Mouse (Mus musculus) Patski (cell line): ENCODE data around the gene Hspa13. TPM values are rescaled to one million over a fixed set of nuclear protein-coding genes. Genes with fewer than 3 reads are reported as not detected.

Experiments used
- ATAC-seq: fragments of 100-300 bp; one replicate; pipeline ENCODE4 v1.8.0; 2021
- CTCF ChIA-PET: fragments of 350-600 bp; sonication (Branson Sonifier 250); formaldehyde crosslinking; loops from one replicate; lab custom pipeline; 2022; ENCODE audit warnings: inconsistent platforms; lab: Charles Lee
- POLR2A ChIA-PET: fragments of 350-600 bp; sonication (Branson Sonifier 250); formaldehyde crosslinking; loops from one replicate; lab custom pipeline; 2022; ENCODE audit warnings: antibody characterized with exemption, inconsistent platforms; lab: Charles Lee
- DNase-seq: peaks from one replicate; pipeline ENCODE4 v3.0.0-alpha.2; 2011; ENCODE audit warnings: low read depth, low spot score
- H3K27me3 ChIP-seq: fragments of 371-371 bp; one replicate; pipeline ENCODE4 v1.5.1; 2021
- CTCF ChIP-seq: fragments of 100-300 bp; IDR thresholded peaks from one replicate; pipeline ENCODE4 v1.5.1; 2021
- in situ Hi-C: fragments of 300-500 bp; cut with MboI; formaldehyde crosslinking; loops from 3 replicates; pipeline ENCODE4 v1.11.1; 2018; ENCODE audit warnings: low pct_unique_long_range_greater_than_20kb, mixed read lengths
- polyA plus RNA-seq: library from polyadenylated mRNA; unstranded; gene quantifications from one replicate; pipeline ENCODE4 v1.2.3, GENCODE M21; 2021

The Hspa13 gene
- polyA plus RNA-seq = 43.6 TPM

DNA sequence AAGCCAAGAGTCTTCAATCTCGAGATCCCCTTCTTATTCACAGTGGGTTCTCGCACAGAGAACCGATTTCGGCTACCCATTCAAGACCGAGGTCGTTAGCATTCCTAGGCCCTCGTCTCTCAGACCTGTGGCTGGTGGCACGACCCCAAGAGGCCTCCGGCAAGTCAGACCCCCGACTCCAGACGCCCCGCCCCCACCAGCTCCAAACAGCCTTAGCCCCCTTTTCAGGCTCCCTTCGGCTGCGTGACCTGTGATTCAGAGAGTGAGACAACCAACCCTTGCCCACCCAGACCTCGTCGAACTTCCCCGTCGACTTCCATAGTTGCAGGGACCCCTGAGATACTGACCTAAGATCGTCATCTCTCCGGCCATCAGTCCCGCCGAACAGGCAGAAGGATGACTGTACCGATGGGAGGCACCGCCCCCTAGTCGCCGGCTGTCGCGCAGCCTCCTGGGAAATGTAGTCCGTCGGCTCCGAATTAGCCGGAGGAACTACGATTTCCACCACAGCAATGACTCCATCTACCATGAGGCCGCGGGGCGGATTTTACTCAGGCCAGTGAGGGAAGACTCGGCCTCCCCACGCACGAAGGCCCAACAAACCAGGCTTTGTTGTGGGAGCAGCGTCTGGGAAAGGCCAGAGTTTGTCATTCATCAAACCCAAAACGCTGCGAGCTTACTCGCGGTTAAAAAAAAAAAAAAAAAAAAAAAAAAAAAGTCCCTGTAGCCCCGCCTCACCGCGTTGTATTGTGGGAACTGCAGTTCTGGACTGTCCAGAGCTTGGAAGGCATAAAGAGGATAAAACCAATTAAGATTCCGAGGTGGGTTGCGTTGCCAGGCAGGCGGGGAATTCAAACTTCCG, at the start of gene Hspa13:
Gene Hspa13 (minus strand): TSS at position 717 of the 862 bp plus-strand sequence.
- H3K27me3 ChIP-seq = no peaks in the 10 kb centered on the region
- ChIA-PET CTCF (no interaction called here), POLR2A (no interaction called here)
- peak; percentile 94 for DNase-seq
- in situ Hi-C loops = loop anchor here (25.0 kb wide), 1 partner anchor 596 kb away; the partner anchor contains the start of gene Nrip1
- ATAC-seq = peak; percentile 99
- no peak for TF ChIP-seq CTCF

DNA sequence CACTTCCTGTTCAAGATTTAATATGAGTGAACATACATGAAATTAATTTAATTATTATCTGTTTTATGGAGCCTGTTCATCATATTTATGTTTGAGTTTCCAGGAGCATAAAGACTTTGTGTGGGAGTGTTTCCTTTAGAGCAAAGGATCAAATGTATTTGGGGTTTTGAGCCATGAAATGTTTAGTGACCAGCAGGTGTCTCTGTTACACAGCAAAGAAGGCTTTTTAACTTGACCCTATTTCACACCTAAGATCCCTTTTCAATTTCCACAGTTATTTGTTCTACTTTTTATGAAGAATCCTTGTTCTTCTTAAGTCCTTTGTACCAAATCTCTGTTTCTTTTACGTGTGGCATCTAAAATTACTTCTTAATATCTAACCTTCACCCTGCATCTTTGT, 12.4 kb upstream of the Hspa13 start:
- in situ Hi-C loops = loop anchor here (10.0 kb wide), 2 partner anchors 346 to 1116 kb away; no protein-coding TSS in a partner anchor
- TF ChIP-seq CTCF = peak; percentile 40
- DNase-seq = no peak
- peaks cover 8% of the 10 kb centered on the region for H3K27me3 ChIP-seq
- POLR2A ChIA-PET = no interaction called here
- CTCF ChIA-PET = no interaction called here
- no peak for ATAC-seq

DNA sequence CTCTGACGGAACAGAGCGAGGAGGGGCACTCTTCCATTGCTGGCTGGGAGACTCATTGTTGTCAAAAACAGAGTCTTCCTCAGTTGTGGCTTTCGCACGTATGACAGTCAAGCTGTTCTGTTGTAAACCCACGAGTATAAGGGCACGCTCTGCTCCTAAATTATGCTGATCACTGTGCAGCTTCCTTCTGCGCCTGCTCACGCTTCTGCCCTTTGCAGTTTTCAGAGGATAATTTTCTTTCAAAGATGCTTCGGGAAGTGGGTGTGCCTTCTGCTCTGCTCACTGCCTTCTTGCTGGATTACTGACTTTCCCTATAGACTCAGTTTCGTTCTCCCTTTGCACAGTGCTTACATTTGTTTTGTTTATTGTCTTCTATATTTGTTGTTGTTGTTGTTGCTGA, 6.3 kb upstream of the Hspa13 start:
- DNase-seq = no peak
- no peak for ATAC-seq
- in situ Hi-C loops = loop anchor here (10.0 to 25.0 kb wide), 3 partner anchors 352 to 1122 kb away; partner anchors contain the start of gene Nrip1
- no peak for TF ChIP-seq CTCF
- POLR2A ChIA-PET = no interaction called here
- H3K27me3 ChIP-seq = peaks cover 5% of the 10 kb centered on the region
- CTCF ChIA-PET = no interaction called here

DNA sequence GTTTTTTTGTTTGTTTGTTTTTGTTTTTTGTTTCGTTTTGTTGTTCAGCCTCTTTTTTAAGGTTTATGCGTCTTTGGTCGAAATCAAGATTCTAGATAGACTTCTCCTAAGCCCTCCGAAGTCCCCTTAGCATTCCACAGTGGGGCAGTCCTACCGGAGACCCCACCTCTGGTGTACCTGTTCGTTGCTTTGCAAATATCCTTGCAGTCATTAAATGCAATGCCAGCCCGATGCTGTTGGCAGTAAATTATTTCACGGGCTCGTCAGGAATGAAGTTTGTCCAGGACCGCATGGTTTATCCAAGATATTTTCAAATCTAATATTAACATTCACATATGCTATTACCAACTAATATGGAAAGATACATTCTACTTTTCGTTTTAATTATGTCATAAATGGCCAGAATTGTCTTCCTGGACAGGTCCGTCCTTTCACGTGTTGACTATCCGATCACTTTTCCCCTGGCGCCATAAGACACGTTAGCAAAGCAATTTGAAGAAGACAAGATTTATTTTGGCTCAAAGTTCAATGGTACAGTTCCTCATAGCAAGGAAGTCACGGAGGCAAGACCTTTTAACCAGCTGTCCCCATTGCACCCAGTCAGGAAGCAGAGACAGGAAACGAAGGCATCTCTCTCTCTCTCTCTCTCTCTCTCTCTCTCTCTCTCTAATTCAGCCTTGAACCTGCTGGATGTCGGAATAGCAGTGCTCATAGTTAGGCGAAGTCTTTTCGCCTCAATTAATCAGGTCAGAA, 522 bp upstream of the Hspa13 start:
- no peak for DNase-seq
- CTCF ChIA-PET = no interaction called here
- no peak for TF ChIP-seq CTCF
- in situ Hi-C loops = loop anchor here (25.0 kb wide), 1 partner anchor 595 kb away; the partner anchor contains the start of gene Nrip1
- H3K27me3 ChIP-seq = no peaks in the 10 kb centered on the region
- POLR2A ChIA-PET = no interaction called here
- ATAC-seq = peak; percentile 29

DNA sequence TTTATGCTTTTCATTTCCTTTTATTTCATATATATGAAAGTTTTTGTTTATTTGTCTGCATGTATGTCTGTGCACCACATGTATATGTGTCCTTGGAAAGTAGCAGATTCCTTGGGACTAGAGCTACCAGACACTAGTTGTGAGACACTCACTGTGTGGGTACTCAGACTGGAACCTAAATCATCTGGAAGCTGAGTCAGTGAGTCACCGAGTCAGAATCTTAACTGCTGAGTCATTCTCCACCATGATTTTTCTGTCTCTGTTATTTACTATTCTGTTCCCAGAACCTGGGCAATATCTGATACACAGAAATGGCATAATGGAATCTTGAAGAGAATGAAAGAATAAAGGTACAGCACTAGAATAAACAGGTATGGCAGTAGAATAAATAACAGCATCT, 14.0 kb downstream of the Hspa13 start:
- TF ChIP-seq CTCF = no peak
- DNase-seq (peak; percentile 33), ATAC-seq (peak; percentile 97)
- H3K27me3 ChIP-seq = no peaks in the 10 kb centered on the region
- POLR2A ChIA-PET = no interaction called here
- in situ Hi-C loops = loop anchor here (25.0 kb wide), 1 partner anchor 609 kb away; the partner anchor contains the start of gene Nrip1
- CTCF ChIA-PET = interaction anchor here (0.7 to 1.2 kb wide), 2 partner anchors 8 to 10 kb away, joined by 3 to 4 read pairs; no protein-coding TSS in a partner anchor

DNA sequence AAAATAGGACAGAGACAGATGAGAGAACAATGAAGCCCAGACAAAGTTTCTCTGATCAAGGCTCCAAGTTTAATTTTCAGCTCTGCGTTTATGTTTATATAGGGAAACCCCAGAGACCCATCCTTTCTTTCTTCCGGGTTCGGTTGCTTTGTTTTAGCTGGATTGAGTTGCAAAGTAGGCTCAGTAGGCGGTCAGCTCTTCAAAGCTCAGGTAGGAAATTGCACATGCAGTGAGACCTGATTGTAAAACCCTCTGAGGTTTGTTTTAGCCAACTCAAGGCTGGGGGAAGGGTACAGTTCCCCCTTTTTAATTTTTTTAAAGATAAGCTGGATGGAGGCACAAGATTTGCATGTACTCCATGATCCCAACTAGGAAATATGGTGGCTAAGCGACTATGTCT, 16.8 kb downstream of the Hspa13 start:
- ATAC-seq = no peak

DNA sequence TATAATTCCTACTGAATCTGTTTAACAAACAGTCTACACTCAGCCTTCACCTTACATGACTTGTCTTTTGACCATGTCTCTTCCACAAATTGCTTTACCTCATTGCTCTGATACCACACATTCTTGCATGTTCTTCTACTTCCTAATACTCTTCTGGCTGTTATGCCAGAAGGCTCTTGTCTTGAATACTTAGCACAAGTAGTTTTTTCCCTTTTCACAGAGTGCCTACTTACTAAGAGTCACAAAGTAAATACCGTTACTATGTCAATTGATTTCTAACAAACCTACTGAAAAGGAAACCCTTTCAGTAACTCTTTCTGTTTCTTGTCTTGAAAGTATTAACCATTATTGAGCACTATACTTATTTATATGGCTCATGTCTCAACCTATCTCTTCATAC, 18.0 kb downstream of the Hspa13 start:
- H3K27me3 ChIP-seq = peaks cover 4% of the 10 kb centered on the region
- CTCF ChIA-PET = no interaction called here
- in situ Hi-C loops = no loop called here
- POLR2A ChIA-PET = no interaction called here
- ATAC-seq (no peak), DNase-seq (no peak)
- TF ChIP-seq CTCF = no peak

More for the DNA sequence above, 16.8 kb downstream of the Hspa13 start:
- ChIA-PET POLR2A (no interaction called here), CTCF (no interaction called here)
- in situ Hi-C loops = loop anchor here (25.0 kb wide), 1 partner anchor 612 kb away; the partner anchor contains the start of gene Nrip1
- no peak for DNase-seq
- no peak for TF ChIP-seq CTCF
- H3K27me3 ChIP-seq = peaks cover 4% of the 10 kb centered on the region

DNA sequence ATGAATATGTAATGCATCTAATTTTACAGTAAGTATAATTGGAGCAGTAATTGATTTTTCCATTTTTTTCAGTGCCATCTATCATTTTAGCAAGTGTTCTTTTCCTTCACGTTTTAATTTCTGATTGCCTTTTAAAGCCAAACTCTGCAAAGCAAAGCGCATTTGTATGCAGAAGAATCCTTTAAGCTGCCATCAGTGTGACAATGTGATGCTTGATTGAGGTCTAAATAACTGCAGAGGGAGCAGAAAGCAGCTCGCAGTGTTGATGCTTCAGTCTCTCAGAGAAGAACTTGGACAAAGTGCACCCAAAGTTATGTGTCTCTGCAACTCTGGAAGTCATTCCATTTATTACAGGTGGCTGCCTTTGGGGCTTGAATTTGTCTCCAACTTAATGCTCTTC, 22.9 kb downstream of the Hspa13 start:
- no peak for TF ChIP-seq CTCF
- in situ Hi-C loops = no loop called here
- H3K27me3 ChIP-seq = peaks cover 4% of the 10 kb centered on the region
- POLR2A ChIA-PET = no interaction called here
- ATAC-seq (no peak), DNase-seq (no peak)
- CTCF ChIA-PET = no interaction called here

DNA sequence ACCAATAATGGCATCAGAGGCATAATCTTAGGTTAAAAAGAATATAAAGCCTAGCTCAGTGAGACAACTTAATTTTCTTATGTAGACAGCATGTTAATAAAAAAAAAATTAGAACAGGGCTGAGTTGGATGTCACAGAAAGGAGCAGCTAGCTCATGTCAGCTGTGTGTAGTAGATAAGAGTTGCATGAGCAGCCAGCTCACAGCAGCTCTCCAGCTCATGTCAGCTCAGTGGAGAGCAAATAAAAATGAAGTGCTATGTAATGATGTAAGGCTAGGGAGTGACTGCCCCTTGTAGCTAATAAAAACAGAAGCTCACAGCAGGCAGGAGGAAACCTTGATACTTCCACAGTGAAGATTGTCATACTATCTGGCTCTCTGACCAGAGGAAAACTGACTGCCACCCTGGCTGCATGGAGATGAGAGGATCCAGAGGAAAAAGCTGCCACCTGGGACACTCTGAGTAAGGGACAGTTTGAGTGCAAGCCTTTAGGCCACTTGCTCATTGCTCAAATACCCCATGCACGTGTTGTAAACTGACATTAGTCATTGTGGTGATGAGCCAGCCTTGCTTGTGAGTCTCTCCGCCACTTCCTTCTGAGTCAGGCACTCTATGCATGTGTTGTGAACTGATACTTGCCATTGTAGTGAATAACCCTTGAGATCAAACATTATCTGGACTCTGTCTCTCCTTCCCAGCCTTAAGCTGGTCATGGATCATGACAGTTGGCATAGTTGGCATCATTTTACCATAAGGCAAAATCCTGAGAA, 49.3 kb downstream of the Hspa13 start:
- in situ Hi-C loops = no loop called here
- ATAC-seq = peak; percentile 85
- TF ChIP-seq CTCF = no peak

DNA sequence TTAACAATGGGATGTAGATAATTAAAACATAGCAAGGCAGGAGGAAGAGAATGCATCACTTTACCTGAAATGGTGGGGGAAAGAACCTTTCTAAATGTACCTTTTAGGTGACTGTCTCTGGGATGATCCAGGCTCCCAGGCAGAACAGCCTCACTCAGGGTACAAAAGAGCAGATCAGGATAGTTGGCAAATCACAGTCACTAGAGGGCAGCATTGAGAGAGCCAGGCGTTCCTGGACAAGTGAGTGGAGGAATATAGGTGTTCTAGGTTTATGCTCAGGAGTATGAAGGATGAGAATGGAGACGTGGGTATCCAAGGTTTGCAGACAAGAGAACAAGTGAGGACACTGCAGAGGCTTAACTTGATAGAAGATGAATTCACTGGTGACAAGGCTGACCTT, 70.7 kb downstream of the Hspa13 start:
- CTCF ChIA-PET = interaction anchor here (0.6 to 1.5 kb wide), 3 partner anchors 18 to 1201 kb away, joined by 3 to 5 read pairs (median 5); no protein-coding TSS in a partner anchor
- POLR2A ChIA-PET = no interaction called here
- in situ Hi-C loops = no loop called here
- TF ChIP-seq CTCF = peak; percentile 69
- peaks cover 17% of the 10 kb centered on the region for H3K27me3 ChIP-seq
- DNase-seq (peak; percentile 9), ATAC-seq (peak; percentile 83)

More for the DNA sequence above, 49.3 kb downstream of the Hspa13 start:
- ChIA-PET POLR2A (no interaction called here), CTCF (no interaction called here)
- H3K27me3 ChIP-seq = no peaks in the 10 kb centered on the region
- peak; percentile 2 for DNase-seq

Other genes starting within 250 kb of the Hspa13 start
- not detected for gene Lipi, start 181.0 kb downstream of the Hspa13 start, polyA plus RNA-seq
- 0.05 TPM for gene Rbm11, start 174.3 kb downstream of the Hspa13 start, polyA plus RNA-seq